Mouse (Mus musculus): ENCODE results near the gene Oser1. TPM values are rescaled to one million over a fixed set of nuclear protein-coding genes. Genes with fewer than 3 reads are reported as not detected.
A peak's percentile ranks its signal among the peaks of the same experiment; 100 is the strongest.
"Not testable (repeated sequence)": the region's sequence is repeated elsewhere in the genome, so short reads cannot be mapped to it uniquely, and the experiment has no call there.

Gene Oser1
- total and polyA plus RNA-seq, 3 experiments = 43.8 to 53.9 TPM; not detected in 1

DNA sequence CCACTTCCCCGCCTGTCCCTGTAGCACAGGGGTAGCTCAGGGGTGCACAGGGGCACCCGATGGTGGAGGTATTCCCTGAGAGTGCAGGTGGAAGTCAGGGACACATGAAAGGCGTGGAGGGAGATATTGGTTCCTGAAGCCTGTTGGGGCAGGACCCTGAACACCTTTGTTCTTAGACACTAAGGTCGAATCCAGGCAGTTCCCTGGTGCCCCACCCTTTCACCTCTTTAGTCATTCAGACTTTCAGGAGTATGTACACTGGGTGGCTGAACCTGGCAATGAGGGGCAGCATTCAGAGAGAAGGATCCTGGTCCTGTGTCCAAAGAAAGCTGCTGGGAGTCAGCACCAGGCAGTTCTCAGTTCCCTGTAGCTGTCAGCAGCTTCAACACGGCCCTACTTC, 37.9 kb upstream of the Oser1 start:
- Histone ChIP-seq H3K9me3 (replicated peaks; ENCODE audit: insufficient read depth, low read length) (no peaks in the 10 kb centered on the region), H3K4me1 (ENCODE audit: control insufficient read depth in 1 of 2, insufficient read depth in 2 of 2, low read length in 2 of 2) (peaks cover 0 to 17% of the 10 kb centered on the region in 2 experiments; a peak in 2 of 4 replicates), H3K27me3 (ENCODE audit: control insufficient read depth in 1 of 2, insufficient read depth in 2 of 2, low read length in 2 of 2) (no peaks in the 10 kb centered on the region), H3K9ac (ENCODE audit: control insufficient read depth, low read depth, low read length, poor library complexity, severe bottlenecking) (no peak overlapping the region), H3K36me3 (ENCODE audit: control insufficient read depth in 1 of 2, insufficient read depth in 2 of 2, low read length in 2 of 2) (peaks cover 0 to 3% of the 10 kb centered on the region in 2 experiments; a peak in 2 of 4 replicates), H3K27ac (ENCODE audit: control insufficient read depth, low read depth, low read length) (no peak overlapping the region), H3K4me3 (ENCODE audit: control insufficient read depth in 1 of 2, insufficient read depth in 1 of 2, low read depth in 2 of 2, low read length in 2 of 2) (no peak overlapping the region), H3K79me2 (ENCODE audit: control insufficient read depth, insufficient read depth, low read length, poor library complexity) (no peaks in the 10 kb centered on the region)
- no peak for DNase-seq (ENCODE audit: low read depth, low spot score)
- no peak for TF ChIP-seq E2F4 (IDR thresholded peaks at IDR 0.05; ENCODE audit: borderline replicate concordance, low read depth, low read length)

DNA sequence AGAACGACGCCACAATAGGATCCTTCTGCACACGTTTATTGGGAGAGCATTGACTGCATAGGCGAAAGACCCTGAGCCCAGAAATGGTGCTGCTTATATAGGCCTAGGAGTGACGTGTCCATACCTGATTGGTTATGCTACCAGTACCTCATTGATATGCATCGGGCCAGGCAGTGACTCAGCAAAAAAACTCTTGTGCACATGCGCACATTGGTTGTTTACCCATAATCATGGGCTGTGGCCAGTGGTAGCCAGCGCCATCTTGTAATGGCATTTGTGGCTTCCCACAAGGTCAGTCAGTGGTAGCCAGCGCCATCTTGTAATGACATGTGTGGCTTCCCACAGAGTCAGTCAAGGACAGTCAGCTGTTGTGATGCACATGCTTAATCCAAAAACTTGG, 36.8 kb upstream of the Oser1 start:
- H3K9ac ChIP-seq (ENCODE audit: control insufficient read depth, low read depth, low read length, poor library complexity, severe bottlenecking); H3K36me3 ChIP-seq (ENCODE audit: control insufficient read depth in 1 of 2, insufficient read depth in 2 of 2, low read length in 2 of 2); H3K4me3 ChIP-seq (ENCODE audit: control insufficient read depth in 1 of 2, insufficient read depth in 1 of 2, low read depth in 2 of 2, low read length in 2 of 2); H3K27me3 ChIP-seq (ENCODE audit: control insufficient read depth in 1 of 2, insufficient read depth in 2 of 2, low read length in 2 of 2); DNase-seq (ENCODE audit: low read depth, low spot score); H3K9me3 ChIP-seq (replicated peaks; ENCODE audit: insufficient read depth, low read length); H3K79me2 ChIP-seq (ENCODE audit: control insufficient read depth, insufficient read depth, low read length, poor library complexity); H3K27ac ChIP-seq (ENCODE audit: control insufficient read depth, low read depth, low read length): not testable (repeated sequence)
- H3K4me1 ChIP-seq (ENCODE audit: control insufficient read depth in 1 of 2, insufficient read depth in 2 of 2, low read length in 2 of 2) = peaks cover 0 to 17% of the 10 kb centered on the region in 2 experiments; a peak in 2 of 4 replicates

DNA sequence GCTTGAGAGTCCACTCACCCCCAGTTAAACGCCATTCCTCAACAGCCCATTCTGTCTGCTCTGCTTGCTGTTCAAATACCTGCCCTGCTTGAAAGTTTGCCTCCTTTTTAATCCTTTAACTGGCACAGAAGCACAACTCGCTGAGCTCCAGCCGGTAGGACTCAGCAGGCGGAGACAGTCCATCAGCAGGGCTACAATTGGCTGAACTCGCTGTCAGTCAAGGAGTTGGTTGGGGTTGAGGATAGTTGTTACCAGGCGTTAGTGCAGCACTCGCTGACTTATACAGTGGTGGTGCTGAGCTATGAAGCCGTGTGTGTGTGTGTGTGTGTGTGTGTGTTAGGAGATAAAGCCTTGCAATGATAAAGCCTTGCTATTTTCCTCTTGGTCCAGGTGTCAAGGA, 36.1 kb upstream of the Oser1 start:
- Histone ChIP-seq H3K4me3 (ENCODE audit: control insufficient read depth in 1 of 2, insufficient read depth in 1 of 2, low read depth in 2 of 2, low read length in 2 of 2) (no peak overlapping the region), H3K36me3 (ENCODE audit: control insufficient read depth in 1 of 2, insufficient read depth in 2 of 2, low read length in 2 of 2) (peaks cover 0 to 3% of the 10 kb centered on the region in 2 experiments; a peak in 2 of 4 replicates), H3K9ac (ENCODE audit: control insufficient read depth, low read depth, low read length, poor library complexity, severe bottlenecking) (no peak overlapping the region), H3K9me3 (replicated peaks; ENCODE audit: insufficient read depth, low read length) (no peaks in the 10 kb centered on the region), H3K27me3 (ENCODE audit: control insufficient read depth in 1 of 2, insufficient read depth in 2 of 2, low read length in 2 of 2) (no peaks in the 10 kb centered on the region; a peak in 1 of 4 replicates), H3K79me2 (ENCODE audit: control insufficient read depth, insufficient read depth, low read length, poor library complexity) (no peaks in the 10 kb centered on the region), H3K4me1 (ENCODE audit: control insufficient read depth in 1 of 2, insufficient read depth in 2 of 2, low read length in 2 of 2) (peaks cover 0 to 17% of the 10 kb centered on the region in 2 experiments; a peak in 2 of 4 replicates), H3K27ac (ENCODE audit: control insufficient read depth, low read depth, low read length) (no peak overlapping the region)
- TF ChIP-seq CHD2 (IDR thresholded peaks at IDR 0.05; ENCODE audit: low read length) (no peak), JUND (IDR thresholded peaks at IDR 0.05; ENCODE audit: low read depth, low read length) (no peak), TCF12 (IDR thresholded peaks at IDR 0.05; ENCODE audit: low read depth, low read length) (no peak), RCOR1 (IDR thresholded peaks at IDR 0.05; ENCODE audit: low read depth, low read length) (no peak), CTCF (IDR thresholded peaks at IDR 0.05 in 2 of 3, conservative IDR thresholded peaks at IDR 0.05 in 1 of 3; ENCODE audit: control insufficient read depth in 1 of 3, insufficient read depth in 1 of 3, low read depth in 2 of 3, low read length in 3 of 3, poor library complexity in 1 of 3, severe bottlenecking in 1 of 3) (no peak), EP300 (IDR thresholded peaks at IDR 0.05; ENCODE audit: low read depth in 1 of 2, low read length in 2 of 2) (no peak), ETS1 (IDR thresholded peaks at IDR 0.05; ENCODE audit: low read depth, low read length) (no peak)
- no peak for DNase-seq (ENCODE audit: low read depth, low spot score)

DNA sequence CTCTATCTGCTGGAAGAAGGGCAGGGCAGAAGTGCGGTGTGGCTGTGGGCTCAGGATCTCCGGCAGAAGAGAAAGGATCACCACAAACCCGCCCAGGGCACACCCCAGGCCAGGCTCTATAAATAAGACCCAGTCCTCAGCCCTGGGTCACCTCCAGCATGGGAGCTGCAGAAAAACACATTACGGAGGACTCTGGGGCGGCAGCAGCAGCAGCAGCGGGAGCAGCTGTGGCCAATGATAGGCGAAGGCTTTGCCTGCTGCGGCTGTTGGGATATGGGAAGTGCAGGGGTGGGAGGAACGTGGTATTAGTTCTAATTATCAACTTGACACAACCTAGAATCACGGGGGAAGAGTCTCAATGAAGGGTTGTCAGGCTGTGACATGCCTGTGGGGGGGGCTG, 34.9 kb upstream of the Oser1 start:
- Histone ChIP-seq H3K4me1 (ENCODE audit: control insufficient read depth in 1 of 2, insufficient read depth in 2 of 2, low read length in 2 of 2) (peaks cover 0 to 17% of the 10 kb centered on the region in 2 experiments; a peak in 2 of 4 replicates), H3K9ac (ENCODE audit: control insufficient read depth, low read depth, low read length, poor library complexity, severe bottlenecking) (no peak overlapping the region)
- DNase-seq (ENCODE audit: low read depth, low spot score) = peak; percentile 39

More for the DNA sequence above, 34.9 kb upstream of the Oser1 start:
- Histone ChIP-seq H3K79me2 (ENCODE audit: control insufficient read depth, insufficient read depth, low read length, poor library complexity) (no peaks in the 10 kb centered on the region), H3K9me3 (replicated peaks; ENCODE audit: insufficient read depth, low read length) (no peaks in the 10 kb centered on the region), H3K4me3 (ENCODE audit: control insufficient read depth in 1 of 2, insufficient read depth in 1 of 2, low read depth in 2 of 2, low read length in 2 of 2) (peak overlapping the region in 1 of 2 experiments; percentile 16; a peak in 1 of 4 replicates), H3K27me3 (ENCODE audit: control insufficient read depth in 1 of 2, insufficient read depth in 2 of 2, low read length in 2 of 2) (peaks cover 0 to under 1% of the 10 kb centered on the region in 2 experiments; a peak in 2 of 4 replicates), H3K27ac (ENCODE audit: control insufficient read depth, low read depth, low read length) (no peak overlapping the region), H3K36me3 (ENCODE audit: control insufficient read depth in 1 of 2, insufficient read depth in 2 of 2, low read length in 2 of 2) (peaks cover 0 to 3% of the 10 kb centered on the region in 2 experiments; a peak in 2 of 4 replicates)
- no peak for TF ChIP-seq NRF1 (IDR thresholded peaks at IDR 0.05; ENCODE audit: insufficient read depth, low read depth, low read length, poor library complexity, severe bottlenecking)
- TF ChIP-seq RCOR1 (IDR thresholded peaks at IDR 0.05; ENCODE audit: low read depth, low read length) = no peak
- TF ChIP-seq GABPA (IDR thresholded peaks at IDR 0.05; ENCODE audit: low read depth, low read length) = no peak
- no peak for TF ChIP-seq TBP (IDR thresholded peaks at IDR 0.05; ENCODE audit: low read depth, low read length)
- TF ChIP-seq SMC3 (IDR thresholded peaks at IDR 0.05; ENCODE audit: low read depth, low read length) = no peak
- TF ChIP-seq ELF1 (IDR thresholded peaks at IDR 0.05; ENCODE audit: low read depth, low read length) = no peak
- TF ChIP-seq MAFK (IDR thresholded peaks at IDR 0.05; ENCODE audit: borderline replicate concordance, low read depth, low read length) = no peak
- no peak for TF ChIP-seq POLR2AphosphoS2 (IDR thresholded peaks at IDR 0.05; ENCODE audit: low read length)
- no peak for TF ChIP-seq KAT2A (conservative IDR thresholded peaks at IDR 0.05; ENCODE audit: low read depth, low read length)
- TF ChIP-seq MAX (IDR thresholded peaks at IDR 0.05; ENCODE audit: low read length) = no peak
- TF ChIP-seq TAL1 (IDR thresholded peaks at IDR 0.05; ENCODE audit: low read length) = no peak
- TF ChIP-seq MAZ (IDR thresholded peaks at IDR 0.05; ENCODE audit: low read depth, low read length) = no peak
- TF ChIP-seq ZKSCAN1 (IDR thresholded peaks at IDR 0.05; ENCODE audit: low read depth, low read length) = no peak
- TF ChIP-seq EP300 (IDR thresholded peaks at IDR 0.05; ENCODE audit: low read depth in 1 of 2, low read length in 2 of 2) = no peak

All from MEL (cell line).